Mouse (Mus musculus) midbrain, embryonic 12.5 days (tissue): Measurements from ENCODE around the gene Sult3a2. TPM values are rescaled to one million over a fixed set of nuclear protein-coding genes. Genes with fewer than 3 reads are reported as not detected.
"Not testable (repeated sequence)": the region's sequence is repeated elsewhere in the genome, so short reads cannot be mapped to it uniquely, and the experiment has no call there.

Experiments
- ATAC-seq: fragments of 200-750 bp; cut with Nextera tagmentation; 2 replicates; pipeline ENCODE4 v1.8.0; 2017; ENCODE audit warnings: low read depth, moderate TSS enrichment, moderate library complexity; ENCODE audit not compliant: low FRiP score
- H3K27ac ChIP-seq: fragments of 300-500 bp; sonication (generic); replicated peaks from 2 replicates; pipeline ENCODE4 v1.5.1; 2016; ENCODE audit warnings: mild to moderate bottlenecking
- H3K27me3 ChIP-seq: fragments of 300-500 bp; sonication (generic); 2 replicates; pipeline ENCODE4 v1.6.1; 2016; ENCODE audit warnings: mild to moderate bottlenecking
- H3K36me3 ChIP-seq: fragments of 300-500 bp; sonication (generic); 2 replicates; pipeline ENCODE4 v1.6.1; 2016
- H3K4me1 ChIP-seq: fragments of 300-500 bp; sonication (generic); 2 replicates; pipeline ENCODE4 v1.6.1; 2016
- H3K4me2 ChIP-seq: fragments of 300-500 bp; sonication (generic); replicated peaks from 2 replicates; pipeline ENCODE4 v1.6.1; 2016; ENCODE audit warnings: mild to moderate bottlenecking, moderate library complexity
- H3K4me3 ChIP-seq: fragments of 300-500 bp; sonication (generic); 2 replicates; pipeline ENCODE4 v1.5.1; 2016; ENCODE audit warnings: mild to moderate bottlenecking
- H3K9ac ChIP-seq: fragments of 300-500 bp; sonication (generic); replicated peaks from 2 replicates; pipeline ENCODE4 v1.6.1; 2016; ENCODE audit warnings: mild to moderate bottlenecking, moderate library complexity
- H3K9me3 ChIP-seq: fragments of 300-500 bp; sonication (generic); 2 replicates; pipeline ENCODE4 v1.6.1; 2016; ENCODE audit warnings: mild to moderate bottlenecking
- WGBS: fragments of 180-500 bp; shearing (Covaris S2); methylation state at CpG from one replicate; pipeline ENCODE4 v1.1.7; 2016; 5-methylcytosine and 5-hydroxymethylcytosine counted together
- polyA plus RNA-seq: library from polyadenylated mRNA; unstranded; fragments of >200 nt; fragmentation: Nextera tagmentation; extraction: Ambion mirVana; gene quantifications from 2 replicates; pipeline ENCODE4 v1.2.1, GENCODE M21; 2016

Gene Sult3a2
- not detected in 2 replicates for polyA plus RNA-seq

GRCm38 (mm10) chr10:33786604-33787003 is at the start of gene Sult3a2:
Gene Sult3a2 (minus strand): TSS chr10:33786704.
- no peaks in the 10 kb centered on the region for H3K9me3 ChIP-seq
- 86% methylated on average over 3 of the region's 3 CpGs for WGBS
- H3K27ac ChIP-seq, result no peak within 1 kb of the TSS
- no peaks in the 10 kb centered on the region for H3K27me3 ChIP-seq
- no peak for ATAC-seq
- H3K4me3 ChIP-seq, result no peak within 1 kb of the TSS
- no peak within 1 kb of the TSS for H3K4me2 ChIP-seq
- H3K36me3 ChIP-seq, result no peaks in the 10 kb centered on the region
- no peaks in the 10 kb centered on the region for H3K4me1 ChIP-seq
- H3K9ac ChIP-seq, result no peak within 1 kb of the TSS

GRCm38 (mm10) chr10:33820892-33821291 is 34.4 kb upstream of the Sult3a2 start:
- Histone ChIP-seq H3K27ac (no peak overlapping the region), H3K4me3 (no peak overlapping the region), H3K9ac (no peak overlapping the region), H3K4me1 (no peaks in the 10 kb centered on the region), H3K36me3 (no peaks in the 10 kb centered on the region), H3K9me3 (no peaks in the 10 kb centered on the region), H3K27me3 (no peaks in the 10 kb centered on the region), H3K4me2 (no peak overlapping the region)
- no peak for ATAC-seq
- 87% methylated on average over 3 of the region's 3 CpGs for WGBS

- Histone ChIP-seq H3K4me3 (no peak overlapping the region), H3K9ac (no peak overlapping the region), H3K27ac (no peak overlapping the region), H3K4me1 (no peaks in the 10 kb centered on the region), H3K9me3 (no peaks in the 10 kb centered on the region), H3K27me3 (no peaks in the 10 kb centered on the region), H3K4me2 (no peak overlapping the region), H3K36me3 (no peaks in the 10 kb centered on the region)
- no peak for ATAC-seq
- WGBS, result 91% methylated on average over 1 of the region's 1 CpGs
Measured at GRCm38 (mm10) chr10:33816923-33817322, 30.4 kb upstream of the Sult3a2 start.

- Histone ChIP-seq H3K27me3 (no peaks in the 10 kb centered on the region), H3K9me3 (no peaks in the 10 kb centered on the region), H3K9ac (no peak overlapping the region), H3K4me2 (no peak overlapping the region), H3K4me1 (no peaks in the 10 kb centered on the region), H3K36me3 (no peaks in the 10 kb centered on the region), H3K4me3 (no peak overlapping the region), H3K27ac (no peak overlapping the region)
- no peak for ATAC-seq
Measured at GRCm38 (mm10) chr10:33814266-33814665, 27.8 kb upstream of the Sult3a2 start.

GRCm38 (mm10) chr10:33811807-33812206 is 25.3 kb upstream of the Sult3a2 start:
- WGBS, result 11% methylated on average over 1 of the region's 1 CpGs
- H3K27ac ChIP-seq, result no peak overlapping the region
- H3K36me3 ChIP-seq, result no peaks in the 10 kb centered on the region
- no peaks in the 10 kb centered on the region for H3K27me3 ChIP-seq
- no peak overlapping the region for H3K4me3 ChIP-seq
- no peak overlapping the region for H3K4me2 ChIP-seq
- no peak overlapping the region for H3K9ac ChIP-seq
- ATAC-seq, result peak; percentile 76
- no peaks in the 10 kb centered on the region for H3K4me1 ChIP-seq
- no peaks in the 10 kb centered on the region for H3K9me3 ChIP-seq

- not testable (repeated sequence) for H3K9me3 ChIP-seq, H3K4me2 ChIP-seq, H3K4me1 ChIP-seq, H3K27me3 ChIP-seq, H3K27ac ChIP-seq, H3K36me3 ChIP-seq, H3K4me3 ChIP-seq, ATAC-seq, H3K9ac ChIP-seq
- WGBS, result 87% methylated on average over 6 of the region's 6 CpGs
Measured at GRCm38 (mm10) chr10:33797221-33797949, 10.9 kb upstream of the Sult3a2 start.

GRCm38 (mm10) chr10:33796269-33796915 is 9.9 kb upstream of the Sult3a2 start:
- H3K9me3 ChIP-seq, H3K4me3 ChIP-seq, H3K27ac ChIP-seq, H3K4me1 ChIP-seq, H3K9ac ChIP-seq, H3K27me3 ChIP-seq, H3K36me3 ChIP-seq, ATAC-seq, H3K4me2 ChIP-seq: not testable (repeated sequence)
- whole genome bisulfite sequencing, result 83% methylated on average over 4 of the region's 4 CpGs

- WGBS, result 84% methylated on average over 3 of the region's 3 CpGs
Measured at GRCm38 (mm10) chr10:33792166-33792565, 5.7 kb upstream of the Sult3a2 start.

GRCm38 (mm10) chr10:33787541-33787940 is 1.0 kb upstream of the Sult3a2 start:
- Histone ChIP-seq H3K27me3 (no peaks in the 10 kb centered on the region), H3K27ac (no peak overlapping the region), H3K4me1 (no peaks in the 10 kb centered on the region), H3K9ac (no peak overlapping the region), H3K36me3 (no peaks in the 10 kb centered on the region), H3K4me3 (no peak overlapping the region), H3K9me3 (no peaks in the 10 kb centered on the region), H3K4me2 (no peak overlapping the region)
- no peak for ATAC-seq

More at GRCm38 (mm10) chr10:33792166-33792565, 5.7 kb upstream of the Sult3a2 start:
- not testable (repeated sequence) for H3K27me3 ChIP-seq, H3K36me3 ChIP-seq, H3K4me1 ChIP-seq, H3K4me2 ChIP-seq, H3K27ac ChIP-seq, H3K9ac ChIP-seq, H3K9me3 ChIP-seq, ATAC-seq, H3K4me3 ChIP-seq

GRCm38 (mm10) chr10:33735251-33735650 is 51.3 kb downstream of the Sult3a2 start:
- not testable (repeated sequence) for H3K4me2 ChIP-seq, H3K4me1 ChIP-seq, H3K4me3 ChIP-seq, H3K9me3 ChIP-seq, H3K9ac ChIP-seq, H3K27ac ChIP-seq, H3K36me3 ChIP-seq, ATAC-seq, H3K27me3 ChIP-seq
- WGBS, result 94% methylated on average over 7 of the region's 7 CpGs

- H3K27ac ChIP-seq, result no peak overlapping the region
- H3K36me3 ChIP-seq, result no peaks in the 10 kb centered on the region
- no peak for ATAC-seq
- H3K4me1 ChIP-seq, result no peaks in the 10 kb centered on the region
- H3K27me3 ChIP-seq, result no peaks in the 10 kb centered on the region
- no peak overlapping the region for H3K4me3 ChIP-seq
- no peak overlapping the region for H3K4me2 ChIP-seq
- no peak overlapping the region for H3K9ac ChIP-seq
- no peaks in the 10 kb centered on the region for H3K9me3 ChIP-seq
Measured at GRCm38 (mm10) chr10:33733241-33733640, 53.3 kb downstream of the Sult3a2 start.

- no peak for ATAC-seq
- Histone ChIP-seq H3K27me3 (no peaks in the 10 kb centered on the region), H3K27ac (no peak overlapping the region), H3K4me2 (no peak overlapping the region), H3K4me1 (no peaks in the 10 kb centered on the region), H3K9me3 (no peaks in the 10 kb centered on the region), H3K4me3 (no peak overlapping the region), H3K9ac (no peak overlapping the region), H3K36me3 (no peaks in the 10 kb centered on the region)
- 88% methylated on average over 4 of the region's 4 CpGs for WGBS
Measured at GRCm38 (mm10) chr10:33732409-33733185, 53.9 kb downstream of the Sult3a2 start.
